Mouse (Mus musculus) stomach, postnatal 0 days (tissue): ENCODE measurements at regions not wholly inside any gene's neighbourhood (a gene's known extent, or its start where the extent isn't known, plus 50 kb on each side); places are given as distances from the start of the nearest gene placed in this dataset.

Experiments
- CTCF ChIP-seq: IDR thresholded peaks from 2 replicates; pipeline ENCODE4 v1.5.1; 2016; ENCODE audit warnings: antibody characterized with exemption, low read depth, mild to moderate bottlenecking, moderate library complexity
- EP300 ChIP-seq: optimal IDR thresholded peaks from 2 replicates; pipeline ENCODE3; 2016; ENCODE audit warnings: antibody characterized with exemption

GRCm38 (mm10) chr7:70423524-70424230 is 57.1 kb upstream of the Nr2f2 start:
- TF ChIP-seq EP300 (no peak), CTCF (no peak)
